Mouse (Mus musculus) kidney, adult 9 months (tissue): ENCODE results near the gene Atp6v0a2.
A peak's percentile ranks its signal among the peaks of the same experiment; 100 is the strongest.

Source experiments
- DNase-seq: peaks from one replicate; pipeline ENCODE4 v3.0.0; 2022

Atp6v0a2 gene

GRCm38 (mm10) chr5:124637300-124637699 lies 8.9 kb downstream of the Atp6v0a2 start:
- no peak for DNase-seq

- no peak for DNase-seq
Observed at GRCm38 (mm10) chr5:124637836-124638235, 9.5 kb downstream of the Atp6v0a2 start.

GRCm38 (mm10) chr5:124713741-124714140 lies 85.4 kb downstream of the Atp6v0a2 start:
- DNase-seq = peak; percentile 47

- DNase-seq = peak; percentile 70
Observed at GRCm38 (mm10) chr5:124715135-124715534, 86.8 kb downstream of the Atp6v0a2 start.

GRCm38 (mm10) chr5:124717969-124718368 lies 89.6 kb downstream of the Atp6v0a2 start:
- no peak for DNase-seq

- peak; percentile 72 for DNase-seq
Observed at GRCm38 (mm10) chr5:124718396-124718795, 90.0 kb downstream of the Atp6v0a2 start.

- DNase-seq = no peak
Observed at GRCm38 (mm10) chr5:124723125-124723524, 94.7 kb downstream of the Atp6v0a2 start.

GRCm38 (mm10) chr5:124724997-124725396 lies 96.6 kb downstream of the Atp6v0a2 start, which contains the start of gene Dnah10:
Gene Dnah10, plus strand, starts transcription at chr5:124725085.
- no peak for DNase-seq

- DNase-seq = peak; percentile 11
Observed at GRCm38 (mm10) chr5:124729662-124730206, 101.4 kb downstream of the Atp6v0a2 start.

GRCm38 (mm10) chr5:124733961-124734360 lies 105.6 kb downstream of the Atp6v0a2 start:
- DNase-seq = no peak

GRCm38 (mm10) chr5:124741898-124742599 lies 113.7 kb downstream of the Atp6v0a2 start:
- no peak for DNase-seq

GRCm38 (mm10) chr5:124743841-124744240 lies 115.5 kb downstream of the Atp6v0a2 start:
- DNase-seq = no peak

GRCm38 (mm10) chr5:124746220-124746619 lies 117.8 kb downstream of the Atp6v0a2 start:
- DNase-seq = no peak

GRCm38 (mm10) chr5:124748296-124748695 lies 119.9 kb downstream of the Atp6v0a2 start:
- DNase-seq = no peak

- DNase-seq = no peak
Observed at GRCm38 (mm10) chr5:124751656-124752055, 123.3 kb downstream of the Atp6v0a2 start.

- no peak for DNase-seq
Observed at GRCm38 (mm10) chr5:124761011-124761410, 132.6 kb downstream of the Atp6v0a2 start.

GRCm38 (mm10) chr5:124761787-124762186 lies 133.4 kb downstream of the Atp6v0a2 start:
- DNase-seq = no peak
